Mouse (Mus musculus) heart, embryonic 12.5 days (tissue): ENCODE measurements around the gene Gm20388. TPM values are rescaled to one million over a fixed set of nuclear protein-coding genes. Genes with fewer than 3 reads are reported as not detected.
A peak's percentile ranks its signal among the peaks of the same experiment; 100 is the strongest.

Experiments used
- ATAC-seq: fragments of 200-750 bp; cut with Nextera tagmentation; 2 replicates; pipeline ENCODE4 v1.8.0; 2017; ENCODE audit warnings: moderate TSS enrichment, moderate library complexity; ENCODE audit not compliant: insufficient number of reproducible peaks, low FRiP score
- H3K27ac ChIP-seq: fragments of 300-500 bp; sonication (generic); 2 replicates; pipeline ENCODE4 v1.5.1; 2016; ENCODE audit warnings: mild to moderate bottlenecking, moderate library complexity; ENCODE audit not compliant: poor library complexity, severe bottlenecking
- H3K27me3 ChIP-seq: fragments of 300-500 bp; sonication (generic); replicated peaks from 2 replicates; pipeline ENCODE4 v1.6.1; 2016; ENCODE audit warnings: mild to moderate bottlenecking, moderate library complexity
- H3K36me3 ChIP-seq: fragments of 300-500 bp; sonication (generic); 2 replicates; pipeline ENCODE4 v1.6.1; 2016; ENCODE audit warnings: mild to moderate bottlenecking, moderate library complexity
- H3K4me1 ChIP-seq: fragments of 300-500 bp; sonication (generic); replicated peaks from 2 replicates; pipeline ENCODE4 v1.6.1; 2016; ENCODE audit warnings: mild to moderate bottlenecking
- H3K4me2 ChIP-seq: fragments of 300-500 bp; sonication (generic); 2 replicates; pipeline ENCODE4 v1.6.1; 2016; ENCODE audit warnings: mild to moderate bottlenecking, moderate library complexity
- H3K4me3 ChIP-seq: fragments of 300-500 bp; sonication (generic); 2 replicates; pipeline ENCODE4 v1.5.1; 2016; ENCODE audit warnings: mild to moderate bottlenecking
- H3K9ac ChIP-seq: fragments of 300-500 bp; sonication (generic); 2 replicates; pipeline ENCODE4 v1.6.1; 2016; ENCODE audit warnings: mild to moderate bottlenecking, moderate library complexity
- H3K9me3 ChIP-seq: fragments of 300-500 bp; sonication (generic); replicated peaks from 2 replicates; pipeline ENCODE4 v1.6.1; 2016; ENCODE audit warnings: mild to moderate bottlenecking, moderate library complexity
- WGBS: fragments of 180-500 bp; shearing (Covaris S2); methylation state at CpG from one replicate; pipeline ENCODE4 v1.1.7; 2016; 5-methylcytosine and 5-hydroxymethylcytosine counted together
- polyA plus RNA-seq: library from polyadenylated mRNA; unstranded; fragments of >200 nt; fragmentation: Nextera tagmentation; extraction: Ambion mirVana; gene quantifications from 2 replicates; pipeline ENCODE4 v1.2.1, GENCODE M21; 2016

Gene Gm20388
- polyA plus RNA-seq, 1 experiment from 2014 or later: not detected

- Histone ChIP-seq H3K27me3 (no peaks in the 10 kb centered on the region), H3K9ac (peak overlapping the region; percentile 44; the same call in 1 of the 2 replicates)
Observed at GRCm38 (mm10) chr8:124284984-124285576, 4374.4 kb downstream of the Gm20388 start.

GRCm38 (mm10) chr8:124286461-124287124, 4376.0 kb downstream of the Gm20388 start:
- no peak for ATAC-seq
- Histone ChIP-seq H3K9me3 (no peaks in the 10 kb centered on the region), H3K27ac (no peak overlapping the region), H3K4me2 (no peak overlapping the region), H3K4me1 (peaks cover 62% of the 10 kb centered on the region), H3K27me3 (no peaks in the 10 kb centered on the region), H3K4me3 (no peak overlapping the region), H3K36me3 (no peaks in the 10 kb centered on the region), H3K9ac (no peak overlapping the region)
- WGBS: 58% methylated on average over 4 of the region's 4 CpGs

More at GRCm38 (mm10) chr8:124284984-124285576, 4374.4 kb downstream of the Gm20388 start:
- ATAC-seq: no peak
- Histone ChIP-seq H3K9me3 (no peaks in the 10 kb centered on the region), H3K27ac (peak overlapping the region; percentile 59), H3K4me1 (peaks cover 76% of the 10 kb centered on the region), H3K36me3 (no peaks in the 10 kb centered on the region), H3K4me3 (no peak overlapping the region), H3K4me2 (no peak overlapping the region)
- WGBS: 50% methylated on average over 9 of the region's 9 CpGs

GRCm38 (mm10) chr8:124288215-124288864, 4377.7 kb downstream of the Gm20388 start:
- Histone ChIP-seq H3K4me2 (no peak overlapping the region), H3K36me3 (no peaks in the 10 kb centered on the region), H3K9me3 (no peaks in the 10 kb centered on the region), H3K27me3 (no peaks in the 10 kb centered on the region), H3K9ac (no peak overlapping the region), H3K4me1 (peaks cover 54% of the 10 kb centered on the region), H3K4me3 (no peak overlapping the region), H3K27ac (no peak overlapping the region)
- WGBS: 72% methylated on average over 4 of the region's 4 CpGs
- no peak for ATAC-seq

- Histone ChIP-seq H3K9ac (no peak overlapping the region), H3K4me1 (peaks cover 54% of the 10 kb centered on the region), H3K27me3 (no peaks in the 10 kb centered on the region), H3K36me3 (no peaks in the 10 kb centered on the region), H3K9me3 (no peaks in the 10 kb centered on the region), H3K4me3 (no peak overlapping the region), H3K27ac (no peak overlapping the region), H3K4me2 (no peak overlapping the region)
- WGBS: 89% methylated on average over 5 of the region's 5 CpGs
- ATAC-seq: no peak
Observed at GRCm38 (mm10) chr8:124289481-124290050, 4378.9 kb downstream of the Gm20388 start.

- no peak for ATAC-seq
- Histone ChIP-seq H3K9ac (no peak overlapping the region), H3K27me3 (no peaks in the 10 kb centered on the region), H3K9me3 (no peaks in the 10 kb centered on the region), H3K4me2 (no peak overlapping the region), H3K27ac (no peak overlapping the region), H3K4me1 (peaks cover 52% of the 10 kb centered on the region), H3K36me3 (0 out of 2 replicates have a peak, but pooled peaks cover 10% of the 10 kb centered on the region), H3K4me3 (no peak overlapping the region)
- WGBS: 84% methylated on average over 9 of the region's 9 CpGs
Observed at GRCm38 (mm10) chr8:124290911-124291691, 4380.5 kb downstream of the Gm20388 start.

- Histone ChIP-seq H3K4me1 (peaks cover 46% of the 10 kb centered on the region), H3K27ac (no peak overlapping the region), H3K9me3 (no peaks in the 10 kb centered on the region), H3K27me3 (no peaks in the 10 kb centered on the region), H3K4me2 (no peak overlapping the region), H3K9ac (no peak overlapping the region), H3K36me3 (0 out of 2 replicates have a peak, but pooled peaks cover 11% of the 10 kb centered on the region), H3K4me3 (no peak overlapping the region)
- WGBS: 86% methylated on average over 5 of the region's 5 CpGs
- ATAC-seq: no peak
Observed at GRCm38 (mm10) chr8:124291693-124292092, 4381.1 kb downstream of the Gm20388 start.

GRCm38 (mm10) chr8:124292965-124293364, 4382.3 kb downstream of the Gm20388 start:
- H3K36me3 ChIP-seq: 0 out of 2 replicates have a peak, but pooled peaks cover 11% of the 10 kb centered on the region
- 72% methylated on average over 9 of the region's 9 CpGs for WGBS
- no peak overlapping the region for H3K9ac ChIP-seq
- no peak overlapping the region for H3K4me3 ChIP-seq
- H3K4me2 ChIP-seq: no peak overlapping the region
- H3K9me3 ChIP-seq: no peaks in the 10 kb centered on the region
- no peaks in the 10 kb centered on the region for H3K27me3 ChIP-seq
- H3K27ac ChIP-seq: no peak overlapping the region
- ATAC-seq: no peak
- H3K4me1 ChIP-seq: peaks cover 35% of the 10 kb centered on the region

GRCm38 (mm10) chr8:124294425-124294824, 4383.8 kb downstream of the Gm20388 start:
- Histone ChIP-seq H3K27ac (peak overlapping the region; percentile 67), H3K36me3 (0 out of 2 replicates have a peak, but pooled peaks cover 11% of the 10 kb centered on the region), H3K4me2 (peak overlapping the region; percentile 18; the same call in 1 of the 2 replicates), H3K9ac (no peak overlapping the region), H3K27me3 (no peaks in the 10 kb centered on the region), H3K4me3 (no peak overlapping the region), H3K9me3 (no peaks in the 10 kb centered on the region), H3K4me1 (peaks cover 35% of the 10 kb centered on the region)
- ATAC-seq: peak; percentile 75
- 55% methylated on average over 6 of the region's 6 CpGs for WGBS

GRCm38 (mm10) chr8:124294900-124295299, 4384.3 kb downstream of the Gm20388 start:
- H3K36me3 ChIP-seq: 0 out of 2 replicates have a peak, but pooled peaks cover 11% of the 10 kb centered on the region
- H3K9me3 ChIP-seq: no peaks in the 10 kb centered on the region
- peak overlapping the region; percentile 67 for H3K27ac ChIP-seq
- peaks cover 35% of the 10 kb centered on the region for H3K4me1 ChIP-seq
- ATAC-seq: no peak
- no peak overlapping the region for H3K4me2 ChIP-seq
- no peaks in the 10 kb centered on the region for H3K27me3 ChIP-seq
- H3K9ac ChIP-seq: no peak overlapping the region
- 55% methylated on average over 10 of the region's 10 CpGs for WGBS
- no peak overlapping the region for H3K4me3 ChIP-seq

- no peak for ATAC-seq
- Histone ChIP-seq H3K27me3 (no peaks in the 10 kb centered on the region), H3K4me3 (no peak overlapping the region), H3K36me3 (0 out of 2 replicates have a peak, but pooled peaks cover 11% of the 10 kb centered on the region), H3K27ac (peak overlapping the region; percentile 67), H3K4me2 (no peak overlapping the region), H3K9ac (no peak overlapping the region), H3K4me1 (peaks cover 35% of the 10 kb centered on the region), H3K9me3 (no peaks in the 10 kb centered on the region)
- 77% methylated on average over 6 of the region's 6 CpGs for WGBS
Observed at GRCm38 (mm10) chr8:124295357-124295756, 4384.7 kb downstream of the Gm20388 start.
